Mouse (Mus musculus) C2C12 (cell line): ENCODE results near the gene Kcnt2.

Source experiments
- CEBPB ChIP-seq: IDR thresholded peaks from one replicate; pipeline ENCODE4 v1.6.1; 2011; ENCODE audit warnings: low read depth, mild to moderate bottlenecking, control low read depth, moderate library complexity
- CTCF ChIP-seq: IDR thresholded peaks from one replicate; pipeline ENCODE4 v1.5.1; 2011; ENCODE audit not compliant: control insufficient read depth, insufficient read depth, insufficient read length
- MYOD1 ChIP-seq: IDR thresholded peaks from one replicate; pipeline ENCODE4 v1.6.1; 2011; ENCODE audit warnings: low read depth; ENCODE audit not compliant: control insufficient read depth, insufficient read length
- MYOG ChIP-seq: IDR thresholded peaks from one replicate; pipeline ENCODE4 v1.6.1; 2011; ENCODE audit not compliant: control insufficient read depth, insufficient read length; ENCODE audit errors: extremely low read depth
- USF1 ChIP-seq: IDR thresholded peaks from one replicate; pipeline ENCODE4 v1.6.1; 2011; ENCODE audit warnings: low read depth, mild to moderate bottlenecking, control low read depth, moderate library complexity

- TF ChIP-seq MYOD1 (no peak), CTCF (no peak), CEBPB (no peak), MYOG (no peak), USF1 (no peak)
Observed at GRCm38 (mm10) chr1:140560801-140561200, 314.8 kb downstream of the Kcnt2 start.
